Mouse (Mus musculus) c-Kit-positive CD71-negative TER-119-negative erythroid progenitor cells, embryonic 14.5 days (primary cell): Measurements from ENCODE around the gene Chrna7.
A peak's percentile ranks its signal among the peaks of the same experiment; 100 is the strongest.

Experiments used
- DNase-seq: peaks from one replicate; pipeline ENCODE4 v3.0.0-alpha.2; 2013; ENCODE audit warnings: low read depth

Chrna7 gene

GRCm38 (mm10) chr7:63212084-63212723 lies at the start of gene Chrna7:
TSS of gene Chrna7 (minus strand) at chr7:63212569.
- DNase-seq, result peak; percentile 19

- DNase-seq, result no peak
These were observed 37.0 kb upstream of the Chrna7 start for GRCm38 (mm10) chr7:63249404-63249803.

GRCm38 (mm10) chr7:63237852-63238516 lies 25.6 kb upstream of the Chrna7 start:
- DNase-seq, result no peak

- DNase-seq, result no peak
These were observed 12.9 kb upstream of the Chrna7 start for GRCm38 (mm10) chr7:63225066-63225780.

GRCm38 (mm10) chr7:63211641-63212083 lies 707 bp downstream of the Chrna7 start:
- no peak for DNase-seq

DNA sequence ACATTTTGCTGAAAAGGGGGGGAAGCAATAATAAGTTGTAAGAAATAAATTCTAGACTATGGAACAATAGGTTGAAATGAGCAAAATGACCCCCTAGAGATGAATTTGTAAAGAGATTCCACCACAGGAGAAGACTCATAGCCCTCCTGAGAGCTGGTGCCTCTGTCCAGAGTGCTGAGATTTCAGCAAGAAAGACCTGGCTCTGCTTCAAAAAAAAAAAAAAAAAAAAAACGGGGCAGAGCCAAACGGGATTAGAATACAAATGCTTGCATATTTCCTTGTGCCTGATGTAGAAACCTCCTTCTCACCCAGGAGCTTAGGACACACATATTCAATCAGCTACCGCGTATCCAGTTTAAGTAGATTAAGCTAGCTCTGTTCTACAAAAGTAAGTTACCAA lies 2.9 kb downstream of the Chrna7 start:
- no peak for DNase-seq

- no peak for DNase-seq
These were observed 5.2 kb downstream of the Chrna7 start for GRCm38 (mm10) chr7:63207137-63207536.

GRCm38 (mm10) chr7:63195560-63195959 lies 16.8 kb downstream of the Chrna7 start:
- DNase-seq, result no peak

- no peak for DNase-seq
These were observed 22.5 kb downstream of the Chrna7 start for GRCm38 (mm10) chr7:63189647-63190534.

DNA sequence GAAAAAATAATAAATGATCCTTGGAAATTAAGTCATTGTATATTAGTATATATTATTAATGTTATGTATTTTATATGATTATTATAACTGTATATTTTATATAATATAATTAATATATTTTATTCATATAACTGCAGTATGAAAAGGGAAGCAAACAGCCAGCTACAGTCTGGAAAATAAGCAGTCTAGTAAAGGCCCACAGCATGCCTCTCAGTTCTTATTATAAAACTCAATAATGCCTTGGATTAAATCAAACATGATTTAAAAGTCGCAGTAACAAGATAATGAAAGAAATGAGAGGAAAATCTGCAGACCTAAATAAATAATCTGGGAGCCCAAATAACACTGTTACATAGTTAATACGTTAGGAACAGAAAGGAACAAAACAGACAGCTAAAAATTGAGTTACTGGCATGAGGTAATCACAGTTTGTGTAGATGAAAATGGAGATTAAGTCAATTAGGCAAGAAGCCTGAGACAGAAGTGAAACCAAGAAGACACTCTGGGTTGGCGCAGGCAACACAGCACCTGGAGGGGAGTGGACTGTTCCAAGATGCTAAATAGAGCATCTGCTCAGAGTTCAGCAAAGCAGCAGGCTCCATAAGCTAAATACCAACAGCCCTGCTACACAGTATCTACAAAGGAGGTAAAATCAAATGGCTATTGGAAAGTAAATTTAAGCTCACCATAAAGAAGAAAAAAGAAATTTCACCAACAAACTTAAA lies 42.1 kb downstream of the Chrna7 start:
- no peak for DNase-seq

DNA sequence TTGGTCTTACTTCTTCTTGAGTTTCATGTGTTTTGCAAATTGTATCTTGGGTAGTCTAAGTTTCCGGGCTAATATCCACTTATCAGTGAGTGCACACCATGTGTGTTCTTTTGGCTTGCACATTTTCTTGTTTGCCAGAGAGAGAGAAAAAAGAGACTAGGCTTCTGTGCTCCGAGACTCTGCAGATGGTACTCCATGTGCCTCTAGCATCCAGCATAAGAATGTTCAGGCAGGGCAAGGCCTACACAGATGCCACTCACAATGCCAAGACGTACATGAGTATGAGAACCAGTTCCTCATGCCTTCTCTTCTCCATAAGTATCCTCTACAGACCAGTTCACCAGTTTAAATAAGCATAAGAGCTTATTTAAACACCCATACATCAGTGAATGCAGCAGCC lies 47.8 kb downstream of the Chrna7 start:
- DNase-seq, result no peak

- no peak for DNase-seq
These were observed 50.0 kb downstream of the Chrna7 start for GRCm38 (mm10) chr7:63162272-63162864.

- no peak for DNase-seq
These were observed 59.1 kb downstream of the Chrna7 start for GRCm38 (mm10) chr7:63153239-63153638.

- no peak for DNase-seq
These were observed 63.6 kb downstream of the Chrna7 start for GRCm38 (mm10) chr7:63148740-63149139.

DNA sequence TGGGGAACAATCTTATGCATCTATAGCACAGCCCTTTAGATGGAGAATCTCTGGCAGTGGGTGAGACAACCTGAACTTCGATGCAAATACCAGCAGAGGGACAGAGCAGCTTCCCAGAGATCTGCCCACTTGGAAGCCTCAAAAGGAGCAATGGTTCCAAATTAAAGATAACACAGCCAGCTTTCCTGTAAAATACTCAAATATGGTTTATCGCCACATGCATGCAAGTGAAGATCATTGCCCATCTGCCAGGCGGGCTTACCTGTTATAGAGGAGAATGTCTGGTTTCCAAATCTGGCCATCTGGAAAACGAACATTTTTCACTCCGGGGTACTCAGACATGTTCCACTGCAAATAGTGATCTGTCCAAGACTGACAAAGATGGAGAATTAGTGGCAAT lies 64.0 kb downstream of the Chrna7 start:
- no peak for DNase-seq

GRCm38 (mm10) chr7:63122547-63122946 lies 89.8 kb downstream of the Chrna7 start:
- no peak for DNase-seq

DNA sequence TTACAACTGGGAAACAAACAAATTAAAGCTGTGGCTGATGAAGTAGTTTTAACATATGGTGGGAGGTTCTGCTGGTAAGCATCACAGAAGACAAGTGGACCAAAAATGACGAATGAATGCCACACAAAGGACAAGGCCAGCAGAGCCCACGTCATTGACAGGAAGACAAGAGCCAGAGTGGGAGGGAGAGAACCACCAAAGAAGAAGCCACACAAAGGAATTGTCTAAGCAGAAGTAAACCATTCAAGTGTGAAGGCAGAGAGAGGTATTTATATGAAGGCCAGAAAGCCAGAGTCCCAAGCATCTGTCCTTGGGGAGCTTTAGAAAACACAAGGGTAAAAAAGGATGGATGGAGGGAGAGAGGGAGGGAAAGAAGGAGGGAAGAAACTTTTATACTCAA lies 98.7 kb downstream of the Chrna7 start:
- DNase-seq, result no peak

DNA sequence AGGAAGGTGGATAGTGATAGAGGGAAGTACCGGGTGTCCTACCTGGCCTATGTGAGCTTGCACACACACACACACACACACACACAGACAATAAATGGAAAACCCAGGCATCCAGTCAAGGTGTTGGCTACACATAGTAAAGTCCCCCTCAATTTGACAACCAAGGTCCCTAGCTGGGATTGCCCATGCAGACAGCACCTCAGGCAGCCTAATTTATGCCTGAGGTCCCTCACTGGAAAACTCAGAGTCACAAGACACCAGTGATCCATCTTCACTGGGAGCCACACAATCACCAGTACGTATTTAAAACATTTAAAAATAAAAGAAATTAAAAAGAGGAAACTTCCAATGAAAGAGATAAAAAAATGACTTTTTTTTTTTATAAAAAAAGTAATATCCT lies 99.1 kb downstream of the Chrna7 start:
- no peak for DNase-seq

DNA sequence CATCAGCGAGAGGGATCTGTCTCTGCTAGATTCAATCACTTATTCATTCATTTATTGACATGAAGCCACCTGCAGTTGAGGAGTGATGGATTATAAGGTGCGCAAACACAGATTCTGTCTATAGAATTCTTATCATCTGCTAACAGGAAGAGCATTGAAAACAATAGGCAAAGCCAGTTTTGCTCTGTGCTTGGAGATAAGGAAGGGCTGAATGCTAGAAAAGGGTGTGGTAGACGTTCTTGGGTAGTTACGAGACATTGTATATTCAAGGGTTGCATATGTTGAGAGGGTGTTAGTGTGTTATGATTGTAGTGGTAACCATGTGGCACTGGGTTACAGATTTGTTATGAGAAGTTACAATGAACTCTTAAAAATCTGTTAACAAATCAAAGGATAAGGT lies 103.0 kb downstream of the Chrna7 start:
- DNase-seq, result no peak

- no peak for DNase-seq
These were observed 126.4 kb downstream of the Chrna7 start for GRCm38 (mm10) chr7:63085954-63086353.

DNA sequence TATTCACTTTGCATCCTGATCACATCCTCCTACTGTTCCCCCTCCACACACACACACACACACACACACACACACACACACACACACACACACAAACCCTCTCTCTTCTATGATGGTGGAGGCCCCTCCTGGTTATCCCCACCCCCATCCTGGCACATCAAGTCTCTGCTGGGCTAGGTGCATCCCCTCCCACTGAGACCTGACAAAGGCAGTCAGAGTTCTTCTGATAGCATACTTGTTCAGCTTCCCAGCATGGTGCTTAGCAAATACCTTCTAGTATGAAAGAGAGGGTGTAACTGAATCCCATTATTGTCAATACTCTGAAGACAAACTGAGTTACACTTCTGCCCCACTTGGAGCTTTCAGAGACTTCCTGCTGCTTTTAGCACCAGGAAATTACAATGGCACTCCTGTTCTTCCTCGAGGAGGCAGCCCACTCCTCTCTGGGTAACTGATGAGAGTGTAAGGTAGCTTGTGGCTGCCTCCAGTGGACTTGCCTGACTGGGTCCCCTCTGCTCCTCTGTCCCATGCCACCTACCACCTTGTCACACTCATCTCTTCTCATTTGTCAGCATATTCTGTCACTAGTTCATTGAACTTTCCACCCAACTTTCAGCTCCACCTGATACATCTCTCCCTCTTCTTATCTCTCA lies 127.9 kb downstream of the Chrna7 start:
- DNase-seq, result no peak
